8 mouse cellular contexts compared by ENCODE assay signal in the genomic region with DNA sequence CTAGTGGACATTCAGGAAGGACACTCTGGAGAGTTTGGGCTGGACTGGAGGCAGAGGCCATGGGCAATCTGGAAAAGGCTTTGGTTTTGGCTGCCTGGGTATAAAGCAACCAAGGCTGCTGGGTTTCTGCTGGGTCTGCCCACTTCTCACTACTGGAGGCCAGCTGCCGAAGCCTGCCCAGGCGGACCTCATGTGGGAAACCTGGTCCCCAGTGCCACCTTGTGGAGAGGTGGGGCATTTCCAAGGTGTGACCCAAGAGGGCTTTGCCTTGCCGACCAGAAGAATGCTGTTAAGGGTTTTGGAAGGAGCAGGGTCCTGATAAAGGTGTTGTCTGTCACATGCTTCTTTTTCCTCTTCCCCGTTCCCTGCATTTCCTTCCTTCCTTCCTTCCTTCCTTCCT. TPM values are rescaled to one million over a fixed set of nuclear protein-coding genes. Genes with fewer than 3 reads are reported as not detected.
DNase-seq lines count a peak whose midpoint lies in the region; ATAC-seq and TF ChIP-seq lines count a peak whose summit lies in the region.

No protein-coding gene starts in this region.

- peak; percentile 84 for DNase-seq in A20 (ENCODE audit: low read depth, low spot score)
- DNase-seq in adrenal gland, postnatal 25 days = peak; percentile 85
- DNase-seq in heart, adult 2 months = peak; percentile 77 to 79
- peak; percentile 43 for DNase-seq in telencephalon, adult 2 months (ENCODE audit: low read depth, low spot score)

- H3K27ac ChIP-seq in embryonic facial prominence, embryonic 13.5 days = no peak overlapping the region
- H3K27ac ChIP-seq in heart, adult 2 months = no peak overlapping the region
- H3K27ac ChIP-seq in kidney, embryonic 16.5 days (ENCODE audit: low read length) = no peak overlapping the region
- H3K27ac ChIP-seq in liver, embryonic 12.5 days = no peak overlapping the region
- no peak overlapping the region for H3K27ac ChIP-seq in neural tube, embryonic 13.5 days (replicated peaks)

- no peaks in the 10 kb centered on the region for H3K27me3 ChIP-seq in embryonic facial prominence, embryonic 13.5 days
- no peaks in the 10 kb centered on the region for H3K27me3 ChIP-seq in heart, adult 2 months (ENCODE audit: control insufficient read depth, insufficient read depth, low read length)
- no peaks in the 10 kb centered on the region for H3K27me3 ChIP-seq in kidney, embryonic 16.5 days (ENCODE audit: insufficient read depth, low read length)
- no peaks in the 10 kb centered on the region; the same call in 1 of the 2 replicates for H3K27me3 ChIP-seq in liver, embryonic 12.5 days (replicated peaks)
- H3K27me3 ChIP-seq in neural tube, embryonic 13.5 days = no peaks in the 10 kb centered on the region

- no peak for TF ChIP-seq POLR2A in heart, adult 2 months (IDR thresholded peaks at IDR 0.05; ENCODE audit: insufficient read depth, low read depth, low read length)

- no peak overlapping the region for H3K9ac ChIP-seq in embryonic facial prominence, embryonic 13.5 days
- no peak overlapping the region for H3K9ac ChIP-seq in heart, adult 2 months (ENCODE audit: low read depth, low read length)
- H3K9ac ChIP-seq in kidney, embryonic 16.5 days (replicated peaks; ENCODE audit: low read length) = no peak overlapping the region
- no peak overlapping the region for H3K9ac ChIP-seq in liver, embryonic 12.5 days
- no peak overlapping the region for H3K9ac ChIP-seq in neural tube, embryonic 13.5 days

- 9% methylated on average over 4 of the region's 4 CpGs for WGBS in embryonic facial prominence, embryonic 13.5 days
- 8% methylated on average over 4 of the region's 4 CpGs for WGBS in heart, adult 2 months
- WGBS in kidney, embryonic 16.5 days = 13% methylated on average over 4 of the region's 4 CpGs
- WGBS in liver, embryonic 12.5 days (ENCODE audit: insufficient replicate concordance) = 2% methylated on average over 4 of the region's 4 CpGs
- WGBS in neural tube, embryonic 13.5 days = 13% methylated on average over 4 of the region's 4 CpGs

- no peak overlapping the region for H3K4me2 ChIP-seq in embryonic facial prominence, embryonic 13.5 days
- H3K4me2 ChIP-seq in kidney, embryonic 16.5 days (replicated peaks; ENCODE audit: low read depth, low read length) = no peak overlapping the region
- no peak overlapping the region for H3K4me2 ChIP-seq in liver, embryonic 12.5 days
- no peak overlapping the region for H3K4me2 ChIP-seq in neural tube, embryonic 13.5 days

- TF ChIP-seq EP300 in heart, adult 2 months (IDR thresholded peaks at IDR 0.05; ENCODE audit: insufficient read depth, low read depth, low read length) = peak; percentile 80; the same call in 1 of the 2 replicates

- H3K4me1 ChIP-seq in embryonic facial prominence, embryonic 13.5 days = no peaks in the 10 kb centered on the region
- no peaks in the 10 kb centered on the region for H3K4me1 ChIP-seq in heart, adult 2 months (ENCODE audit: control insufficient read depth, insufficient read depth, low read length)
- H3K4me1 ChIP-seq in kidney, embryonic 16.5 days (ENCODE audit: insufficient read depth, low read length) = no peaks in the 10 kb centered on the region
- H3K4me1 ChIP-seq in liver, embryonic 12.5 days = peaks cover 8% of the 10 kb centered on the region
- no peaks in the 10 kb centered on the region for H3K4me1 ChIP-seq in neural tube, embryonic 13.5 days (replicated peaks)

- no peaks in the 10 kb centered on the region for H3K36me3 ChIP-seq in embryonic facial prominence, embryonic 13.5 days
- H3K36me3 ChIP-seq in heart, adult 2 months (ENCODE audit: control insufficient read depth, insufficient read depth, low read length) = no peaks in the 10 kb centered on the region
- no peaks in the 10 kb centered on the region for H3K36me3 ChIP-seq in kidney, embryonic 16.5 days (ENCODE audit: insufficient read depth, low read length)
- no peaks in the 10 kb centered on the region for H3K36me3 ChIP-seq in liver, embryonic 12.5 days
- no peaks in the 10 kb centered on the region for H3K36me3 ChIP-seq in neural tube, embryonic 13.5 days

- no peaks in the 10 kb centered on the region for H3K79me2 ChIP-seq in heart, adult 2 months (replicated peaks; ENCODE audit: control insufficient read depth, insufficient read depth, low read length)

- H3K4me3 ChIP-seq in embryonic facial prominence, embryonic 13.5 days = no peak overlapping the region
- H3K4me3 ChIP-seq in heart, adult 2 months = no peak overlapping the region
- no peak overlapping the region for H3K4me3 ChIP-seq in kidney, embryonic 16.5 days (ENCODE audit: low read length)
- H3K4me3 ChIP-seq in liver, embryonic 12.5 days = no peak overlapping the region
- no peak overlapping the region for H3K4me3 ChIP-seq in neural tube, embryonic 13.5 days

- intact Hi-C loops in heart, adult 2 months (cut with DNase I) = loop anchor here (2.0 to 5.0 kb wide), 2 partner anchors 287 to 332 kb away; no protein-coding TSS in a partner anchor

- H3K9me3 ChIP-seq in embryonic facial prominence, embryonic 13.5 days = no peaks in the 10 kb centered on the region
- no peaks in the 10 kb centered on the region for H3K9me3 ChIP-seq in kidney, embryonic 16.5 days (ENCODE audit: low read length)
- H3K9me3 ChIP-seq in liver, embryonic 12.5 days (replicated peaks) = no peaks in the 10 kb centered on the region
- no peaks in the 10 kb centered on the region for H3K9me3 ChIP-seq in neural tube, embryonic 13.5 days

- TF ChIP-seq CTCF in heart, adult 2 months (IDR thresholded peaks at IDR 0.05) = peak; percentile 86

- ATAC-seq in embryonic facial prominence, embryonic 13.5 days (ENCODE audit: insufficient number of reproducible peaks, insufficient read depth, low FRiP score, low TSS enrichment, low read depth) = 0 out of 2 replicates have a peak, but pooled peaks have one; percentile 66
- ATAC-seq in kidney, embryonic 16.5 days (ENCODE audit: low FRiP score, low TSS enrichment) = peak; percentile 85
- ATAC-seq in liver, embryonic 12.5 days = peak; percentile 54; the same call in 1 of the 2 replicates
- ATAC-seq in neural tube, embryonic 13.5 days (ENCODE audit: low read depth) = peak; percentile 57; the same call in 1 of the 2 replicates

RNA-seq across cellular contexts. Expression of a gene that starts 6.1 kb away (rescaled TPM):
- 147 and 148 TPM in 2 replicates for total RNA-seq in adrenal gland, postnatal 25 days (2021)
- polyA plus RNA-seq in embryonic facial prominence, embryonic 13.5 days (2015; fragmentation: Nextera tagmentation; extraction: Ambion mirVana) = 349 and 362 TPM in 2 replicates
- total RNA-seq in heart, adult 2 months (2021) = 10 to 100 TPM; 71.9 to 72.5 TPM
- polyA plus RNA-seq in heart, adult 2 months (2012; rRNA removed) = 32.6 and 52.6 TPM in 2 replicates
- polyA plus RNA-seq in kidney, embryonic 16.5 days (2015; fragmentation: Nextera tagmentation; extraction: Ambion mirVana) = 262 and 338 TPM in 2 replicates
- polyA plus RNA-seq in liver, embryonic 12.5 days (2016; fragmentation: Nextera tagmentation; extraction: Ambion mirVana) = 258 and 270 TPM in 2 replicates
- 239 and 248 TPM in 2 replicates for polyA plus RNA-seq in neural tube, embryonic 13.5 days (2015; fragmentation: Nextera tagmentation; extraction: Ambion mirVana)

RNA-seq across cellular contexts. Expression of a gene that starts 12.8 kb away (rescaled TPM):
- total RNA-seq in adrenal gland, postnatal 25 days (2021) = not detected in 2 replicates
- 1.9 TPM in 1 of 2 replicates, not detected in the other for polyA plus RNA-seq in embryonic facial prominence, embryonic 13.5 days (2015; fragmentation: Nextera tagmentation; extraction: Ambion mirVana)
- not detected for total RNA-seq in heart, adult 2 months (2021)
- 0.31 TPM in 1 of 2 replicates, not detected in the other for polyA plus RNA-seq in heart, adult 2 months (2012; rRNA removed)
- polyA plus RNA-seq in kidney, embryonic 16.5 days (2015; fragmentation: Nextera tagmentation; extraction: Ambion mirVana) = not detected in 2 replicates
- 0.16 TPM in 1 of 2 replicates, not detected in the other for polyA plus RNA-seq in liver, embryonic 12.5 days (2016; fragmentation: Nextera tagmentation; extraction: Ambion mirVana)
- polyA plus RNA-seq in neural tube, embryonic 13.5 days (2015; fragmentation: Nextera tagmentation; extraction: Ambion mirVana) = not detected in 2 replicates

RNA-seq across cellular contexts. Expression of a gene that starts 27.7 kb away (rescaled TPM):
- 6.2 and 8.5 TPM in 2 replicates for total RNA-seq in adrenal gland, postnatal 25 days (2021)
- polyA plus RNA-seq in embryonic facial prominence, embryonic 13.5 days (2015; fragmentation: Nextera tagmentation; extraction: Ambion mirVana) = 2.9 and 4.3 TPM in 2 replicates
- total RNA-seq in heart, adult 2 months (2021) = 1 to 10 TPM; 2.4 to 7.0 TPM
- polyA plus RNA-seq in heart, adult 2 months (2012; rRNA removed) = 0.94 and 1.3 TPM in 2 replicates
- 3.8 and 5.0 TPM in 2 replicates for polyA plus RNA-seq in kidney, embryonic 16.5 days (2015; fragmentation: Nextera tagmentation; extraction: Ambion mirVana)
- 6.3 TPM in 2 replicates for polyA plus RNA-seq in liver, embryonic 12.5 days (2016; fragmentation: Nextera tagmentation; extraction: Ambion mirVana)
- polyA plus RNA-seq in neural tube, embryonic 13.5 days (2015; fragmentation: Nextera tagmentation; extraction: Ambion mirVana) = 6.9 and 8.3 TPM in 2 replicates
